Mouse (Mus musculus): Measurements from ENCODE around the gene Slfn14.
"Not testable (repeated sequence)": the region's sequence is repeated elsewhere in the genome, so short reads cannot be mapped to it uniquely, and the experiment has no call there.

The Slfn14 gene

DNA sequence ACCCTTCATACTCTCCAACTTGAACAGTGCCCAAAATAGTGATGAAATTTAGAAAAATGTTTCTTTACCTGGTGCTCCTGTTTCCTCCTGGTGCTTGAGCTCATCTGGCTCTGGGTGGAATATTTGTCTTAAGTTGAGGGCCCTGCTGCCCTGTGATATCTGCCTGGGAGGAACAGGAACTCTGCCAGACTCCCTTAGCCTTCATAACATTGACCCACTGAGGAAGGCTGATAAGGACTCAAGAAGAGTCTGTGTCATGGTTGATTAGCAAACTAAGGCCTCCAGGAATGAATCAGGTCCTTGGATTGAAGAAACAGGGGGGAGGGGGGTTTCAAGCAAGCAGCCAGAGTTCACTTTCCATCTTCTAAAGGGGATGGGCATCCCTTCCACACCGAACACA is at the start of gene Slfn14:
Gene Slfn14, minus strand, starts transcription at position 161 of the 400 bp plus-strand sequence.
- DNase-seq = peak; percentile 79

DNA sequence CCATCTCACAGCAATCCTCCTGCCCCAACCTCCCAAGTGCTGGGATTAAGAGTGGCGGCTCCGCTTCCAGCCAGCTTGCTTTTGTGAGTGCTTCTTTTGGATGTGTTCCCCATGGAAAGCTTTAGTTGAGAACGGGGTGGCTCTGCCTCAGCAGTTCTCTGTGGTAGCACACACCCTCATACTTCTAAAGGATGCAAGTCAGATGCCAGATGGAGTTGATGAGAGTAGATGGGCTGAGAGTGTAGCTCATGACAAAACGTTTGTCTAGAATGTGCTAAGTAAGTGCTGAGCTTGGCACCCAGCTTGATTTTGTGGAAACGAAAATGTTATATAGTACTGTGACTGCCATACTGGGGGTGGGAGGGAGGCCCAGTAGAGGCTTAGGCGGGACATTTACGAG is 49.3 kb upstream of the Slfn14 start:
- no peak for DNase-seq

DNA sequence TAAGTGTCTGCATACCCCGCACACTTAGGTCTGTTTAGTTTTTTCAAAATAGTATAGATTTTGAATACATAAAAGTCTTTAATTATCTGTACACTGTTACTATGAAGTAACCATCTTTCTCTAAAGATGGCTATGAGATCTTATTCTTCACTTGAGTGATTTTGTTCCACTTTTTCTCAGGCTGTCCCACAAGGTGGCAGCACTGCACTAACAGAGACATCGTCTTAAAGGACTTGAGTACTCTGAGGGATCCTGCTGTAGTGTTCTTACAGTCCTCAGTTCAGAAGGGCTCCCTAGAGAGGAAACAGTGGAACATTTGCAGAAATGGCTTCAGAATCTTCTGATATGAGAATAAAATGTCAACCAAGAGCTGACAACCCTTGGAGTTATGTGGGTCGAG is 40.9 kb upstream of the Slfn14 start:
- peak; percentile 63 for DNase-seq

DNA sequence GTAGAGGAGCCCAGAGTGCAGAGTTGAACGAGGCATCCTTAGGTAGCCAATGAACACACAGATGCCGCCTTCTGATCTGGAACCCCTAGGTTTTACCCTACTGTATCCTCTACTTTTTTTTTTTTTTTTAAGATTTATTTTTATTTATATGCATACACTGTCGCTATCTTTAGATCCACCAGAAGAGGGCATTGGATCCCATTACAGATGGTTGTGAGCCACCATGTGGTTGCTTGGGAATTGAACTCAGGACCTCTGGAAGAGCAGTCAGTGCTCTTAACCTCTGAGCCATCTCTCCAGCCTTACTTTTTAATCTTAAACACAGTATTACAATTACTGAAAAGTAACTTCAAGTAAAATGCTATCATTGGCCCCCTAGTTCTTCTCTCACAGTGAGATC is 40.2 kb upstream of the Slfn14 start:
- not testable (repeated sequence) for DNase-seq

DNA sequence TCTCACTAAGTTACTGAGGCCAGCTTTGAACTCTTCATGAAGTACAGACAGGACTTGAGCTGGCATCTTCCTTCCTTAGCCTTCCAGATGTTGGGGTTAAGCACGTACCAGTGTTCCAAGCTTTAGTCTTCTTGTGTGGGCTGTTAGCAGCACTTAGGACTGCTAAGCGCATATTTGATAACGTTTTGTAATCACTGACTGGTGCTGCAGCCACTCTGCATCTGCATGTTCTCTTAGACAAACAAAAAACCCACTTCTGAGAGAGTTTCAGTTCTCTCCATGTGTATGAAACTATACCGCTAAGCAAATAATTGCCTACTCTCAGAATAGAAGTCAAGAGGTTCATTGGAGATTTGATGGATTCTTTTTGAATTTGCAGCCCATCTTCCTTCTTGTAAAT is 32.5 kb upstream of the Slfn14 start:
- DNase-seq = no peak

DNA sequence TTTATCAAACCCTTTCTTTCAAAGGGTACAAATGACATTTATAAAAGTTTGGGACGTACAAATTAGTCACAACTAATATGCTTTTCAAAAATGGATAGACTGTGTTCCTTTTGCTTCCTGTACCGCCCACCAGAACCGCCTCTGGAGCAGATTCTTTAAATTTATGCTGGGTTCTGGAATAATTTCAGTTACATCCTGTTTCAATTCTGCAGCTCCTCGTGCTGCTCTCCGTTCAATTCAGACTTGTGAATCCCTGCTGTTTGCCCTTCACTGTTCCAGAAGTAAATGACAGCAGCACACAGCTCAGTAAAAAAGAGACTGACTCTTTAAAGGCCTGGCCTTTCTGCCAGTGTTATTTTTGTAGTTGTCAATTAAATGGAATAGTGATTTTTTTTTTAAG is 25.9 kb upstream of the Slfn14 start:
- DNase-seq = no peak

DNA sequence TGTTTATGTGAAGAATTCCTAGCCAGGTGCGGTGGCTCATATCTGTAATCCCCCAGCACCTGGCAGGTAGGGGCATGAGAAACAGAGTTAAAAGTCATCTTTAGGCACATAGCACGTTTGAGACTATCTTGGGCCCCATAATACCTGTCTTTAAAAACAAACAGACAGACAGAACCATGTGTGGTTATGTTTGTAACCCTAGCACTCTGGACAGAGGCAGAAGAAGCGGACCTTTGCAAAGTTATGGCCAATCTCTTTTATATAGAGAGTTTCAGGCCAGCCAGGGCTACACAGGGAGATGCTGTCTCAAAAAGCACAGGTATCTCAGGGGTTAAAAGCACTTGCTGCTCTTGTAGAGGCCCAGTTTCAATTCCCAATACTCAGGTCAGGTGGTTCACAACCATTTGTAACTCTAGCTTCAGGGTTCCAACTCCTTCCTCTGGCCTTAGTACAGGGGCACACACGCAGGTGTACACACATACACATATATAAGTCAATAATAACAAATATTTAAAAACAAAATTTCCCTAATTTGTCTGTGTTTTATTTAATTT is 20.3 kb upstream of the Slfn14 start:
- DNase-seq = no peak

DNA sequence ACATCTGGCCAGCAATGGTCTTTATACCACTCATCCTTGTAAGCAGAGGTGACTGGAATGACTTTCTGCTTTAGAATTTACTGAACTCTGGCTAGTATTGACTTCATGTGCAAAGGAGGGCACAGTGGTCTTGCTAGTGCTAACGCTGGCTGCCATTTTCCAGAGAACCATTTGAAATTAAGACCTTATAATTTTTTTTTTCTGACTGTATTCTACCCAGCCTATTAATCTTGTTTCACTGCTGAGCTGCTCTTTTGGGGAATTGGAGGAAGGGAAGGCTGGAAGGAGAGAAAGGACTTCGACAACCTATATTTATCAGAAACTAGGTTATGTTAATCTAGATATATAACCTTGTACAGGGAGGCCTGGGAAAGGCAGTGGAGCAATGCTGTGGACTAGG is 18.0 kb upstream of the Slfn14 start:
- no peak for DNase-seq

DNA sequence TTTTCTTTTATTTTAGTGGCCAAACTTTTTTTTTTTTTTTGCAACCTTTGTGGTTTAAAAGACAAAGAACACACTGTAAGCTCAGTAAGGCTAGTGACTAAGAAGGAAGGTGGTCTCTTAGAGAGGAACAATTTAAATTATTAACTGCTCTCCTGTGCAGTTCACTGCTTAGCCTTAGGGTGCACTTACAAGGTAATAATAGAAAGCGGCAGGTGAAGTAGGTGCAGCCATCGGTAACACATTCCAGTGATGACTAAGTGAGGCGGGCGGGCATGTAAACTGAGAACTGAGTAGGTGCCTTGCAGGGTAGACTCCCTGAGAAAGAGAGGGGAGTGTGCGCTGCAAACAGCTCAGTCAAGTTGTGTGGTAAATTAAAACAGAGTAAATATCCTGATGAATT is 17.2 kb upstream of the Slfn14 start:
- no peak for DNase-seq

DNA sequence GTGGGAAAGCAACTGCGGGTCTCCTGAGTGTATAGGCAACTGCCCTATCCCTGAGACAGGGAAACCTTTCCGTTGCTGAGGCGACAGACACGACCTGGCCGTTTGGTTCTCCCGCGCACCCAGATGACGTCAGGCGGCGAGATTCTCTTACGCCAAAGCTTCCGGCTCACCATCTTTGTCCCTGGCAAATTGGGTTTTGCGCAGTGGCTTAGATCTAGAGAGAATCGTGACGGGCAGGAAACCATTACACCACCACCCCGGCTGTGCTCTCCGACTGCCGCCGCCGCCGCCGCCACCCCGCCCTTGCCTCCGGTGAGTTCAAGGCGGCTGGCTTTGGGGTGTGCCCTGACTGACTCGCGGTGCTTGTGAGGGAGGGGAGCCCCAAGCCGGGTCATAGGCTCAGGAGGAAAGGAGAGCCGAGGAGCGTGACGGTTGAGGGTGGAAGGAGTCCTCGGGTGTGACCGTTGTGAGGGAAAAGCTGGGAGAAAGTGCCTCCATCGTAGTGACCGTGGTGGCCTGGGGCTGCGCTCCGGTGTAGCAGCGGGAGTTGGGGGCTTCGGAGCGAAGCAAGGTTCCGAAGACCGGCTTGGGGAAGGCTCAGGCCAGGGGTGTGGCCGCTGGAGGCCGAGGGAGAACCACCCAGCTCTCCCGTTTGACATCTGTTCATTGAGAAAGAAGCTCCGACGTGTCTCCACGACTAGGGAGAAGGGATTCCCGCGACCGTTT is 16.2 kb upstream of the Slfn14 start, which contains the start of gene Pex12:
Gene Pex12, minus strand, starts transcription at position 61 of the 726 bp plus-strand sequence.
- peak; percentile 92 for DNase-seq

DNA sequence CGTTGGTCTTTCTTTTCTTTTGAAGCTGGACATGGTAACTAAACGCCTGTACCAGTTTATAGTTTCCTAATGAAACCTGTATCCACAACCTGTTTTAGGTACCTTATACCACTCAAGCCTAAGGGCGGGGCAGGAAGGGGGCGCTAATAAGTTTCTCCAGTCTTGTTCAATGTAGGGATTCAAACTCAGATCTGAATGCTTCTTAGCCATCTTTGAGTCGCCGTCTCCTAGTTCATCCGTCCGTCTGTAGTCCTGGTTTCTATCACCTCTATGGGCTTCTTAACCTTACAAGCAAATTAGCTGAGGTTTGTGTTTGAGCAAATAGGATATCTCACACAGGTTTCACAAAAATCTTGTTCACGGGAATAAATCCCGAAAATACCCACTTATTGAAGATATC is 15.6 kb upstream of the Slfn14 start:
- peak; percentile 61 for DNase-seq

DNA sequence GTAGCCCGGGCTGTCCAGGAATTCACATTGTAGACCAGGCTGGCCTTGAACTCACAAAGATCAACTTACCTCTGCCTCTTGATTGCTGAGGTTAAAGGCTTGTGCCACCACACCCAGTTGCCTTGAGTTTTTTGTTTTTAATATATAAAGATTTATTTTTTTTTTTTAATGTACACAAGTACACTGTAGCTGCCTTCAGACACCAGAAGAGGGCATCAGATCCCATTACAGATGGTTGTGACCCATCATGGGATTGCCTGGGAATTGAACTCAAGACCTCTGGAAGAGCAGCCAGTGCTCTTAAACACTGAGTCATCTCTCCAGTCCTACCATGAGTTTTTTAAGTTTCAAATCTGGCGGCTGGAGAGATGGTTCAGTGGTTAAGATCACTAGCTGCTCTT is 14.9 kb upstream of the Slfn14 start:
- DNase-seq = no peak

DNA sequence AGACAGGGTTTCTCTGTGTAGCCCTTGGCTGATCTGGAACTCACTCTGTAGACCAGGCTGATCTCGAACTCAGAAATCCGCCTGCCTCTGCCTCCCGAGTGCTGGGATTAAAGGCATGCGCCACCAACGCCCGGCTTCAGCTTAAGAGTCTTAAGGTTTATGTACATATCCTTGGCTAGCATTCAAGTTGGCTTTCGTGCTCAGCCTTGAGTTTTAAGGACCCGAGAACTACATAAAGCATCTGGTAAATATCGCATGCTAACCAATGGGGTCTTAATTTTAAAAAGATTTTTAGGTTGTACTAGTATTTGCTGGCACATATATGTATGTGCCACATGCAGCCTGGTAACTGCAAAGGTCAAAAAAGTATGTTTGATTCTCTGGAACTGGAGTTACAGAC is 13.2 kb upstream of the Slfn14 start:
- DNase-seq = no peak

DNA sequence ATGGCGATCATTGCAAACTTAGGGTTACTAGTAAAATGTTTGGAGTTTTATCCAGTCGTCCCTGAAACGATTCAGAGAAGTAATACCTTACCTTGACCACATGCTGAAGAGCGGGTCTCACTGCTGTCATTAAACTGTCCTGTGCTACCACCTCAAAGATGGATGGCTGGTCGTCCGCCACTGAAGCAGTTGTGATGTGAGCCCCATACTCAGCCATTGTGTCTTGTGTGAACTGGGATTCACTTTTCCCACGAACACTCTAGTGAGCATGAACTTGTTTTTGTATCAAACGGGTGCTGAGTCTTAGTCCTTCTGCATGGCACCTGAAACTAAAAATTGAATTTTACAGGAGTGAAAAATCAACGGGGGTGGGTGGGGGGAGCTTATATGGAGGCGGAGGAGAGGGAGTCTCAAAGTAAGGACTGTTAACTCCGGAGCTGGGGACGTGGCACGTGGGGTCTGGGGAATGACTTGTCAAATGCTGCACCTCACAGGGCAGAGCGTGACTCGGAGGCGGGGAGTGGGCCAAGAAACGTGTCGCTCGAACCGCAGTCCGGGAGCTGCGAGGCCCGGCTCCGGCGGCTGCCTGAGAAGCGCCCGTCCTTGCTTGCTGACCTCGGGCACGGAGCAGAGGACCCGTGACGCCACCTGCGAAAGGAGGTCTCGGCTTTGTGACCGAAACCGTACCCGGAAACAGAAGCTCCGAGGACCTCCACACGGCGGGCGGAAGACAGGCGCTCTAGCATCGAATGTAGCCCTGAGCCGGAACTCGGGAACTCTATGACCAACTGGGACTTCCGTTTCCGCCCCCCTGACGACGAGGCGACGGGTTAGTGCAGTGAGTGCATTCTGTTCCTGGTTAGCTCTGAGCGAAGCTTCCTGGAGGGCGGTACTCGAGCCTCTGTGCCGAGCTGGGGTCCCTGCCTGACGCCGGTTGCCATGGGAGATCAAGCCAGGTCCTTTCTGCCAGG is 12.0 kb upstream of the Slfn14 start, which contains the start of gene Ap2b1:
Gene Ap2b1, plus strand, starts transcription at position 800 of the 971 bp plus-strand sequence.
- peak; percentile 92 for DNase-seq

DNA sequence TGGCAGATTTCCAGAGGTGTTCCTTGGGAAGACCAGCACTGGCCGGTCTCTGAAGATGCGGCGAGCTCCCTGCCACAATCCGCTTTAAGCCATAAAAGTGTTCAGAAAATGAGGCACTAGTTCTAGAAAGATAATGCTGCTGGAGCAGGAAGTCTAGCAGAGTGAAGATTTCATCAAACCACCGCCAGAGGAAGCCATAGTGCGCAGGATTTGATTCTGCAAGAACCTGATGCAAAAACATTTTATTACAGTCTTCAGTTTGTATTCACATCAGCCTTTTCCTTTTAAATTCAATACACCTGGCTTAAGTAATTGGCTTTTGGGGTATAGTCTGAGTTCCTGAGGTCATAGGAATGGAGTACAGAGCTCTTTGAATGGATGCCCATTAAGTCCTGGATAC is 11.3 kb upstream of the Slfn14 start:
- DNase-seq = peak; percentile 32

DNA sequence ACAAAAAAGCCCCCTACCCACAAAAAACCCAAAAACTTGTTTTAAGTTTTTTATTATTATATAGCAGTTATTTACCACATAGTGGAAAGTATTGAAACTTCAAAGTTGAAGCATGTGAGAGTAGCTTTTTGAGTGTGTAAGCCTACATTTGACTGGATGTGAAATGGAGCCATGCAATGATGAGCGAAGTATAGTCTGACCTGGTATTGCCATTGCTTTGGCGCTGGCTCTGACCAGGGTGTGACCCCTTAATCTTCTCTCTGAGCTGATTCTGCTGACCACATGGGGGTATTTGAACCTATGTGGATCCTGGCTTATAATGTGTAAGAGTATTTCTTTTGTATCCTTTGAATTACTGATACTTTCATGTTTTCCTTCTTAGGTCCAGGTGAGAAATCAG is 7.6 kb upstream of the Slfn14 start:
- DNase-seq = no peak

DNA sequence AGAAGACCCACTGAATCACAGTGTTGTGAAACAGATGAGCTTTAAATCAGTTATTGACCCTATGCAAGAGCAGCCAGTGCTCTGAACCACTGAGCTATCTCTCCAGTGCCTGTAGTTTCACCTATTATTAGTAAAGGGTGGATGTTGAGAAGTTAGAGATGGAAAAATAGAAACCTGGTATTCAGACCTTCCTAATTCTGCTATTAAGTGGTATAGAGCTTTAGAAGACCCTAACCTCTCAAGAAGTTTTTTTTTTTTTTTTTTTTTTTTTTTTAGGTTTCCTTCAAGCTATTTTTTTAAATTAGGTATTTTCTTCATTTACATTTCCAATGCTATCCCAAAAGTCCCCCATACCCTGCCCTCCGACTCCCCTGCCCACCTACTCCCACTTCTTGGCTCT is 6.7 kb upstream of the Slfn14 start:
- no peak for DNase-seq

DNA sequence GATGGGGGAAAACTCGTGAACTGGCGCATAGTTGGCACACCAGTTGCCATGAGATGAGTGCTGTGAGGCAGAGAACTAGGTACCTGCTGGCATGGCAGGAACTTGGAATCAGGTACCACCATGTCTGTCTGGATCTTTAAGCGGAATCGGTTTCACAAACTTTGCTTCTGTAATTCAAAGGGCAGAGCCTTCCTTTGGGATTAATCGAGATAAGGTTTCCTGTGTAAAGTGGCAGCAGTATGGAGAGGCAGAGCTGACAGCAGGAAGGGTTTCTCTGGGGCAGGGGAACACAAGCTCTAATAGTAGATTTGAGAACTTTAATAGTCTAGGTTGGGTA is 5.7 kb upstream of the Slfn14 start:
- DNase-seq = no peak

DNA sequence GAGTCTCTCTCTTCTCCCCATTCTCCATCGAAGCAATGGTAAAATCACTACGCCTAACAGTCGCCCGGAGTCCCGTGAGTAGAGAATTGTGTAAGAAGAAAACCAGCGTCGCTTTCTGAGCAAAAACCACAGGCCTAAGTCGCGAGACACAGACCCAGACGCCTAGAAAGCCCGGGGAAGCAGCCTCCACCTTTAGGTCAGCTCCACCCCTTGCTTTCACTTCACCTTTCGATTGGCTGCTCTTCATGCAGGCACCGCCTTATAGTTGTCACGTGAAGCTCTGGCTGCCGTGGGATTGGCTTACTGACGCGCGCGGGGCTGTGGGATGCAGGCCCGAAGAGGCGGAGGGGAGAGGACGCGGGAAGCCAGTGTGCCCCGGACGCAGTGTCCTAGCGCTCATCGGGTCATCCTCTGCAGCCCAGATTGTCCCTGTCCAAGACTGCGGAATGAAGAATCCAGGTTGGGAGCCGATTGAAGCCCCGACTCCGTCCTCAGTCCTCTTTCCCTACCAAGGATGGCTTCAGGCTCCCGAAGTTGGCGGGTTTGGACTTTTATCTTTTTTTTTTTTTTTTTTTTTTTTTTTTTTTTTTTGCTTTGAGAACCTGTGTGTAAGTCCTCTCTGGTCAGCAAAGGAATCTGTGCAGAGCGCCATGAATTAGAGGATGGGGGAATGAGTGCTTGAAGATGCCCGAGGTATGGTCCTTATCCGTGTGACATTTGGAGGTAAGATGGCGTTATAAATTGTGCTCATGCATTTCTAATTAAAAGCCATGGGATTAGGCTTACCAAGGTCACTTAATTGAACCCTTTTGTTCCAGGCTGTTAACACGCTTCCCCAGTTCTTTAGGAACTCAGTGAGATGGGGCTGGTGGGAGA is 5.1 kb upstream of the Slfn14 start:
- peak; percentile 96 for DNase-seq

DNA sequence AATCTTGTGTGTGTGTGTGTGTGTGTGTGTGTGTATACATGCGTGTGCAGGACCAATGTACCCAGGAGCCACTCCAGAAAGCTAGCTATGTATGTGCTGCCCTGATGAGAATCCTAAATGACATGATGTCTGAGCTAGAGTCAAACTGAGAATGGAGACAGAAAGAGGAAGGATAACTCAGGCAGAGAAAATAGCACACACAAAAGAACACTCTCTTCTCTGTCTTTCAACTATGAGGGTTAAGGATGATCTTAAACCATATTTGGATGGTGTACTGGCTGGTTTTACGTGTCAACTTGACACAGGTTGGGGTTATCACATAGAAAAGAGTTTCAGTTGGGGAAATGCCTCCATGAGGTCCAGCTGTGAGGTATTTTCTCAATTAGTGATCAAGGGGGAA is 3.1 kb upstream of the Slfn14 start:
- DNase-seq = no peak

DNA sequence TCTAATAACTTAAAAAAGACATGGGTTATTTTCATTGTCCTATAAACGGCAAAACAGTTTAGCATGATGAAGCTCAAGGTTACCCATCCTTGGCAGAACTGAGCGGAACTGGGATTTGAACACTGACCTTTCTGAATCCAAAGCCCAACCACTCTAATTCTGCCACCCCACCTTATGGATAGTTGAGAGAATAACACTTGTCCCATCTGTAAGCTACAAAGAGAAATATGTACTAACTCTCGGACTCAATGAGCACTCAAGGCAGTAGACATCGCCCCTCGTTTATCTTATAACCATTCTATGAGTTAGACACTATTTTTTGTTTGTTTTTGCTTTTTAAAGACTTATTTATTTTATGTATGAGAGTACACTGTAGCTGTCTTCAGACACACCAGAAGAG is 2.5 kb upstream of the Slfn14 start:
- DNase-seq = no peak

DNA sequence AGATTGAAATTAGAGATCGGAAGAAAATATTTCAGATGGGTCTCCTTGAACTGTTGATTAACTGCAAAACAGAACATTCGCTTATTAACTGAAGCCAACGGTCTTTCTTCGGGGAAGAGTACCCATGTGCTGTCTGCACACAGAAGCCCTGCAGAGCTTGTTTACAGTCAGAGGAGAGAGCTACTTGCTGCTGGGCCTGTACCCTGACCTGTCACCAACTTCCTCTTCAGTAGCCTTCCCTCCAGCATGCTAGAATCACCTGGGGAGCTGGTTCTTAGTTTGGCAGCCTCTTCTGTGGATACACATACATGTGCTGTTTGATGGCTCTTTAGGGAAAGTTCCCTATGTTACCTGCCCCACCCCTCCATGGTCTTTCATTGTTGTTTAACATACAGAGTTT is 899 bp downstream of the Slfn14 start:
- no peak for DNase-seq

DNA sequence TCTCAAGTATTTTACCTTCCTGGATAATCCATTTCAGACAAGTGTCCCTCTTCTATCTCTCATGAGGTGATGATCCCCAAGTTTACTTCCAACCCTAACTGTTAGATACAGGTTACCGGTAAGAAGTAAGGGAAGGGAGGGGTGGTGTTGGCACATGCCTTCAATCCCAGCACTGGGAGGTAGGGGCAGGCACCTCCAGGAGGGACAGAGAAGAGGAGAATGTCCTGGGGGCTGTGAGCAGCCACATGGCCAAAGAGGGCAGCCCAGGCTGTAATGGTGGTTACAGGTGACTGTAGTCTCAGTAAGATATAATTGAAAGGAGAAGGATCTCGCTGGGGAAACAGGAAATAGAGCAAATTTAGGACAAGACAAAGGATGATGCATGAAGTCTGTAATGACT is 4.4 kb downstream of the Slfn14 start:
- DNase-seq = no peak
